Mouse (Mus musculus) midbrain, embryonic 11.5 days (tissue): ENCODE measurements around the gene Mak. TPM values are rescaled to one million over a fixed set of nuclear protein-coding genes. Genes with fewer than 3 reads are reported as not detected.

ENCODE experiments used
- ATAC-seq: fragments of 200-750 bp; cut with Nextera tagmentation; 2 replicates; pipeline ENCODE4 v1.8.0; 2017; ENCODE audit warnings: moderate TSS enrichment, moderate library complexity; ENCODE audit not compliant: low FRiP score
- DNase-seq: peaks from one replicate; pipeline ENCODE4 v3.0.0; 2015; ENCODE audit warnings: low spot score; ENCODE audit errors: missing footprints
- H3K27ac ChIP-seq: fragments of 300-500 bp; sonication (generic); 2 replicates; pipeline ENCODE4 v1.5.1; 2014; ENCODE audit warnings: low read depth, low read length
- H3K27me3 ChIP-seq: fragments of 300-500 bp; sonication (generic); 2 replicates; pipeline ENCODE4 v1.6.1; 2014; ENCODE audit warnings: mild to moderate bottlenecking, low read length, moderate library complexity, mixed read lengths; ENCODE audit not compliant: control insufficient read depth, insufficient read depth
- H3K36me3 ChIP-seq: fragments of 300-500 bp; sonication (generic); 2 replicates; pipeline ENCODE4 v1.6.1; 2014; ENCODE audit warnings: mild to moderate bottlenecking, low read length, moderate library complexity, mixed read lengths; ENCODE audit not compliant: control insufficient read depth, insufficient read depth
- H3K4me1 ChIP-seq: fragments of 300-500 bp; sonication (generic); 2 replicates; pipeline ENCODE4 v1.6.1; 2014; ENCODE audit warnings: low read length; ENCODE audit not compliant: control insufficient read depth, insufficient read depth
- H3K4me2 ChIP-seq: fragments of 300-500 bp; sonication (generic); 2 replicates; pipeline ENCODE4 v1.6.1; 2014; ENCODE audit warnings: mild to moderate bottlenecking, moderate library complexity
- H3K4me3 ChIP-seq: fragments of 300-500 bp; sonication (generic); 2 replicates; pipeline ENCODE4 v1.5.1; 2014; ENCODE audit warnings: low read depth, low read length
- H3K9ac ChIP-seq: fragments of 300-500 bp; sonication (generic); 2 replicates; pipeline ENCODE4 v1.6.1; 2014; ENCODE audit warnings: low read length
- H3K9me3 ChIP-seq: fragments of 300-500 bp; sonication (generic); 2 replicates; pipeline ENCODE4 v1.6.1; 2016; ENCODE audit warnings: low read length; ENCODE audit not compliant: control insufficient read depth
- WGBS: fragments of 180-500 bp; shearing (Covaris S2); extraction: QIAGEN DNeasy Blood & Tissue Kit; methylation state at CpG from one replicate; pipeline ENCODE4 v1.1.7; 2014; 5-methylcytosine and 5-hydroxymethylcytosine counted together
- polyA plus RNA-seq: library from polyadenylated mRNA; unstranded; fragments of >200 nt; fragmentation: Nextera tagmentation; extraction: Ambion mirVana; gene quantifications from 2 replicates; pipeline ENCODE4 v1.2.1, GENCODE M21; 2014

Mak gene
- polyA plus RNA-seq, 1 experiment from 2014 or later: 0.61 TPM

- ATAC-seq: no peak
- Histone ChIP-seq H3K27me3 (peaks cover 10% of the 10 kb centered on the region), H3K9ac (no peak overlapping the region), H3K4me2 (no peak overlapping the region), H3K9me3 (no peaks in the 10 kb centered on the region), H3K36me3 (no peaks in the 10 kb centered on the region), H3K27ac (no peak overlapping the region), H3K4me1 (peaks cover 10% of the 10 kb centered on the region; the same call in 1 of the 2 replicates), H3K4me3 (no peak overlapping the region)
- WGBS: 59% methylated on average over 5 of the region's 5 CpGs
- peak; percentile 77 for DNase-seq
Observed at GRCm38 (mm10) chr13:41079859-41080258, 353 bp upstream of the Mak start.

- H3K27me3 ChIP-seq: peaks cover 10% of the 10 kb centered on the region
- peak overlapping the region; percentile 66 for H3K4me2 ChIP-seq
- peak overlapping the region; percentile 41 for H3K4me3 ChIP-seq
- 5% methylated on average over 21 of the region's 24 CpGs for WGBS
- H3K9me3 ChIP-seq: no peaks in the 10 kb centered on the region
- DNase-seq (peak; percentile 90), ATAC-seq (peak; percentile 51)
- no peaks in the 10 kb centered on the region for H3K36me3 ChIP-seq
- H3K4me1 ChIP-seq: peaks cover 10% of the 10 kb centered on the region; the same call in 1 of the 2 replicates
- no peak overlapping the region for H3K9ac ChIP-seq
- H3K27ac ChIP-seq: no peak overlapping the region
Observed at GRCm38 (mm10) chr13:41078690-41079420, 651 bp downstream of the Mak start.

- H3K9me3 ChIP-seq: no peaks in the 10 kb centered on the region
- 45% methylated on average over 9 of the region's 9 CpGs for WGBS
- DNase-seq: peak; percentile 83
Observed at GRCm38 (mm10) chr13:41077921-41078320, 1.6 kb downstream of the Mak start.

GRCm38 (mm10) chr13:41073819-41074218, 5.7 kb downstream of the Mak start:
- Histone ChIP-seq H3K36me3 (no peaks in the 10 kb centered on the region), H3K4me1 (peaks cover 3% of the 10 kb centered on the region; the same call in 1 of the 2 replicates), H3K9ac (no peak overlapping the region), H3K27me3 (peaks cover 4% of the 10 kb centered on the region), H3K9me3 (no peaks in the 10 kb centered on the region), H3K27ac (no peak overlapping the region), H3K4me3 (no peak overlapping the region), H3K4me2 (no peak overlapping the region)
- 85% methylated on average over 5 of the region's 5 CpGs for WGBS
- ATAC-seq (no peak), DNase-seq (peak; percentile 70)

More at GRCm38 (mm10) chr13:41077921-41078320, 1.6 kb downstream of the Mak start:
- ATAC-seq: no peak
- H3K27me3 ChIP-seq: peaks cover 10% of the 10 kb centered on the region
- H3K4me3 ChIP-seq: no peak overlapping the region
- H3K36me3 ChIP-seq: no peaks in the 10 kb centered on the region
- H3K4me2 ChIP-seq: no peak overlapping the region
- H3K27ac ChIP-seq: no peak overlapping the region
- H3K9ac ChIP-seq: no peak overlapping the region
- peaks cover 10% of the 10 kb centered on the region; the same call in 1 of the 2 replicates for H3K4me1 ChIP-seq

GRCm38 (mm10) chr13:41071617-41072016, 7.9 kb downstream of the Mak start:
- 91% methylated on average over 11 of the region's 11 CpGs for WGBS
- ATAC-seq (no peak), DNase-seq (peak; percentile 19)
- Histone ChIP-seq H3K9me3 (no peaks in the 10 kb centered on the region), H3K4me2 (no peak overlapping the region), H3K27me3 (no peaks in the 10 kb centered on the region), H3K36me3 (no peaks in the 10 kb centered on the region), H3K27ac (no peak overlapping the region), H3K9ac (no peak overlapping the region), H3K4me3 (no peak overlapping the region), H3K4me1 (no peaks in the 10 kb centered on the region)

GRCm38 (mm10) chr13:41067618-41068017, 11.9 kb downstream of the Mak start:
- no peaks in the 10 kb centered on the region for H3K4me1 ChIP-seq
- ATAC-seq (no peak), DNase-seq (peak; percentile 47)
- no peaks in the 10 kb centered on the region for H3K36me3 ChIP-seq
- H3K4me2 ChIP-seq: no peak overlapping the region
- no peaks in the 10 kb centered on the region for H3K27me3 ChIP-seq
- 94% methylated on average over 4 of the region's 4 CpGs for WGBS
- no peak overlapping the region for H3K27ac ChIP-seq
- no peak overlapping the region for H3K9ac ChIP-seq
- no peak overlapping the region for H3K4me3 ChIP-seq
- H3K9me3 ChIP-seq: no peaks in the 10 kb centered on the region

- ATAC-seq: 0 out of 2 replicates have a peak, but pooled peaks have one; percentile 27
- Histone ChIP-seq H3K4me3 (no peak overlapping the region), H3K4me1 (peaks cover 5% of the 10 kb centered on the region), H3K4me2 (no peak overlapping the region), H3K27me3 (no peaks in the 10 kb centered on the region), H3K9me3 (no peaks in the 10 kb centered on the region), H3K27ac (no peak overlapping the region), H3K36me3 (no peaks in the 10 kb centered on the region), H3K9ac (no peak overlapping the region)
- 23% methylated on average over 5 of the region's 5 CpGs for WGBS
- DNase-seq: peak; percentile 83
Observed at GRCm38 (mm10) chr13:41051965-41052364, 27.5 kb downstream of the Mak start.

GRCm38 (mm10) chr13:41047280-41047679, 32.2 kb downstream of the Mak start:
- Histone ChIP-seq H3K27ac (no peak overlapping the region), H3K36me3 (no peaks in the 10 kb centered on the region), H3K9ac (no peak overlapping the region), H3K4me2 (no peak overlapping the region), H3K9me3 (no peaks in the 10 kb centered on the region), H3K4me3 (no peak overlapping the region), H3K27me3 (no peaks in the 10 kb centered on the region), H3K4me1 (peaks cover 2% of the 10 kb centered on the region)
- 88% methylated on average over 6 of the region's 6 CpGs for WGBS
- ATAC-seq (no peak), DNase-seq (no peak)

- no peak for DNase-seq
- Histone ChIP-seq H3K4me1 (no peaks in the 10 kb centered on the region), H3K4me3 (no peak overlapping the region), H3K9ac (no peak overlapping the region), H3K36me3 (no peaks in the 10 kb centered on the region), H3K9me3 (no peaks in the 10 kb centered on the region), H3K27ac (no peak overlapping the region), H3K27me3 (no peaks in the 10 kb centered on the region), H3K4me2 (no peak overlapping the region)
- 88% methylated on average over 8 of the region's 8 CpGs for WGBS
- no peak for ATAC-seq
Observed at GRCm38 (mm10) chr13:41045901-41046300, 33.6 kb downstream of the Mak start.
